Mouse (Mus musculus) mouse embryonic stem cell (cell line): ENCODE data around the gene Coa7.

Source experiments
- in situ Hi-C, 2 experiments: fragments of 300-500 bp; cut with MboI; formaldehyde crosslinking; loops; 1 replicate in 1 of 2; 3 replicates in 1 of 2; pipeline ENCODE4 v1.14.3; 2019 to 2020; ENCODE audit warnings: low sequenced_read_pairs in 2 of 2, low pct_unique_long_range_greater_than_20kb in 1 of 2, mixed read lengths in 1 of 2; ENCODE audit not compliant: unreplicated experiment in 1 of 2

The Coa7 gene

DNA sequence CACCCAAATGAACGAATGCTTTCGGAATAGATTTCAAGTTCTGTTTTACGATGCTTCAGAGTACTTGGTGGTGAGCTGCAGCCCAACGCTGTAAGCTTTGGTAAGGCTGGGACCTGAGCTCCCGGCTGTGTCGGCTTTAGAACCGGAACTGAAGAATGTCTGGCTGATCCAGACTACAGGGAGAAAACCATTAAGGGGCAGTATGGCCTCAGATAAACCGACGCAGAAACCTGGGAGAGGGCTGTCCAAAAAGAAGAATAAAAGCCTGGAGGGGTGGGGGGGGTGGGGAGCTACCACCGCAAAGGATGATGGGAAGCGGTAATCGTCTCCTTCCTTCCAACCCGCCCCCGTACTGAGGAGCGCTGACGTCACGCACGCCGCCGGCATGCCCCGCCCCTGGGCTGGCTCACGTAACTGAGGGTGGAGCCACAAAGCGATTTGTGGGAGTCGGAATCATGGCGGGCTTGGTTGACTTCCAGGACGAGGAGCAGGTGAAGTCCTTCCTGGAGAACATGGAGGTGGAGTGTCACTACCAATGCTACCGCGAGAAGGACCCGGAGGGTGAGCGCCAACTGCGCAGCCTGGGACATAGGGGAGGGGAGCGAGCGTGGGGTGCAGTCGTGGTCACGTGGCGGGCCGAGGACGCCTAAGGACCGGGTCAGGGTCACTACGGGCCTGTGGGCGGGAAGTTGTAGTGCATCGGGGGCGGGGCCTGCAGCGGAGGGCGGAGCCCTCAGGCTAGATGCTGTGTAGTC, at the start of gene Coa7:
Gene Coa7, plus strand, starts transcription at position 411 of the 755 bp plus-strand sequence.
- in situ Hi-C loops = loop anchor here in 1 of 2 experiments (25.0 kb wide), 1 partner anchor 284 kb away; the partner anchor contains the start of gene Cc2d1b

DNA sequence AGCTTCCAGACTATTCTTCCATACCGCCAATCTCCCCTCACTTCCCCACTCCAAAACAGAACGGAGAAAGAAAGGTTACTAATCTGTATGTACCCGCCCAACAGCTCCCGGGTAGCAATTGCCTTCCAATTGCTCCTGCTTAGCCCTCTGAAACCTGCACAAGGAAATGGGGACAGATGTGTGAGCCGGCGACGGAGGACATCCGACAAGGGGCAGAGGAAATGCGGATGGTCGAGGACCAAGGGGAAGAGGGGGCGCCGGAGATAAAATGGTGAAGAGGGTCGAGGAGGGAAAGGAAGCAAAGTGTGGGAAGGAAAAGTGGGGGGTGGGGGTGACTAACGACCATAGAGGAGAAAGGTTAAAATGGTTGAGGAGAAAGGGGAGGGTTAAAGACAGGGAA, 27.7 kb upstream of the Coa7 start:
- in situ Hi-C loops = no loop called here

DNA sequence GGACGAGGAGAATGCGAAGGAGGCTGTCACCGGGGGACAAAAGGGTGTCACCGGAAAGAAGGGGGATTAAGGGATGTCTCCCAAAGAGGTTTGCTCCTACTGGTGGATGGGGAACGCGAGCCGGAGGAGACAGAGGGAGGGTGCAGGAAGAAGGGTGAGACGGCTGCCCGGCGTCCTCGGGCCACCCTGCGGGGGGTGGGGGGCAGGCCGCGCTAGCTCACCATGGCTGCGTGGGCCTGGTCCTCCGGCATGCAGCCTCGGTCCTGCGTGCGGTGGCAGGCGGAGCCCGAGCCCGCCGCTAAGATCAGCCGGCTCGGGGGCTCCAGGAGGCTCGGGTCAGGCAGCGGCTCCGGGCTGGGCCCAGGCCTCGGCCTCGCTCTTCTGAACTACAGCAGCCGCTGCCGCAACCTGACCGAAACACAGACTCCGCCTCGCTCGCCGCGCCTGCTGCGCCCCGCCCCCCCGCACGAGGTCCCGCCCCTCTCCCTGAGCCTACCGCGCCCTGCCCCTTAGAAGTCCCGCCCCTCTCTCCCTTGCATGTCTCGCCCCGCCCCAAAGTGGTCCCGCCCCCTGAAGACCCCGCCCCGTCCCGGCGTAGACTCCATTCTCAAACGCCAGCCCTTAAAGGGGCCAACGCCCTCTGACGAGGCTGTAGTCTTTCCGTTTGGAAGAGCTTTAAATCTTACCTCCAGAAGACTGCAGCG, 27.1 kb upstream of the Coa7 start, which contains the start of gene Zyg11b:
Gene Zyg11b, minus strand, starts transcription at position 427 of the 704 bp plus-strand sequence.
- in situ Hi-C loops = no loop called here

DNA sequence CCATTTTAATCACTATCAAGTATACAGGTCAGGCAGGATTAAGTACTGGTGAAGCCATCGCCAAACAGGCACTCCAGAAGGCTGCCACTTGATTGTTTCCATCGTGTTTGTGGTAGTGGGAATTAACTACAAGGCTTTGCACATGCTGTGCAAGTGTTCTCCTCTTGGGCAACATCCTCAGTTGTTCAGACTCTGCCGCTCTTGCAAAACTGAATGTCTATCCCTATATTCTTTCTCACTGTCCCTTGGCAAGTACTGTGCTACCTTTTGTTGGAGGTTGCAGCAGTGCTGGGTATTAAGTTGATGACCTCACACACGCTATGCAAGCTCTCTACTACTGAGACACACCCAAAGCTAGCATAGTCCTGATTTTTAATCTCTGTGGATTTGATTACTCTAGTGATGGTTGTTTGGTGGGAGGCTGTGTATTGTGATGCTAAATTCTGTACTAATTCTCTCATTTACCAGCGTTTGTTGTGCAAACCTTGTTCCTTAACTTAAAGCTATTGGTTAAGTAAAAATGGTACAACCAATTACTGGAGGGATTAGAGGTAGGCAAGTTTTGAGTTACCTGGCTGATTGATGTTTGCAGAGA, 25.5 kb upstream of the Coa7 start:
- in situ Hi-C loops = no loop called here

DNA sequence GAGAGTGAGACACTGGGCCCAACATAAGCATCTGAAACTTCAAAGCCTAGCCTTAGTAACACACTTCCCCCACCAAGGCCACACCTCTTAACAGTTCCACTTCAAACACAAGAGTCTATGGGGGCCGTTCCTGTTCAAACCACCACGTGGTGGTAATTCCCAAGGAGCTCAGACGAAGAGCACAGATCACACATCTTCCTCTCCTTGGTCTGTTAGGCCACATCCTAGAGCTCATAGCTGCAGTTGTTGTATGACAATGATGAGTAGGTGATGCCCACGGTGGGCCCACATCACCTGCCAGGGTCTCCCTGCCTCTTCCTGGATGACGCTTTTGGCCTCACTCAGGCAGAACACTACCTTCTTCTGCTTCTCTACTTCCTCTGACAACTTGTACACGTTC, 17.2 kb upstream of the Coa7 start:
- in situ Hi-C loops = no loop called here

GRCm38 (mm10) chr4:108314041-108314440, 13.9 kb upstream of the Coa7 start:
- in situ Hi-C loops = no loop called here

GRCm38 (mm10) chr4:108317656-108318605, 10.0 kb upstream of the Coa7 start:
- in situ Hi-C loops = no loop called here

DNA sequence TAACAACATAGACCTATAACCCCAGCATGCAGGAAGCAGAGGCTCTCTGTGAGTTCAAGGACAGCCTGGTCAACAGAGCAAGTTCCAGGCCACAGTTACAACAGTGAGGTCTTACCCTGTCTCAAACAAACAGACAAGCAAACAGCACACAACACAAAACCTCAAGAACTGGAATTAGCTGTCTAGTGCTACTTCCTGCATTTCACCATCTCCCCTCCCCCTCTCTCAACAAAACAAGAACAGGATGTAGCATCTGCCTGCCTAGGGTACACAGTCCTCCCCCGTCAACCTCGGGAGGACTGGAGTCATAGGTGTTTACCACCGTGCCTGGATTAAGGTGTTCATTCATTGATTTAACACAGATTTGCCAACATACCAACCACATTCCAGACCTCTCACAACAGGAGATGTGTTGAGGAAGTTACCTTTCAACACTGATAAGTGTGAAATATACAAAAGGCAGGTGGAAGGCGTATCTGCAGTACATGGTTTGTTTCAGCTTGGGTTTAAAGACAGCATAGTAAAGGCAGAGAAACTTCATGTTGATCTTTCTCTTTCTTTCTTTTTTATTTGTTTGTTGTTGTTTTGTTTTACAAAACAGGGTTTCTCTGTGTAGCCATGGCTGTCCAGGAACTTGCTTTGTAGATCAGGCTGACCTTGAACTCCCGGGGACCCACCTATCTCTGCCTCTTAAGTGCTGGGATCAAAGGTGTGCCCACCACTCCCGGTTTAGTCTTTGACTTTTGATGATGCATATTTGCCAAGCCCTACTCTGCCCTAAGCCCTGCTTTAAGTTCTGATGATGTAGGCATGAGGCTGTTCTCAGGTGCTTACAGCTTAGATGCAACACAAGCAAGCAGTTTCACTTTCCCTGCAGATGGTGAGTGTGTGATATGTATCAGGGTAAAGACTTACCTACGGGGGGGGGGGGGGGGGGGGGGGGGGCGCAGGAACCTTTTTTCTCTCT, 9.0 kb upstream of the Coa7 start:
- in situ Hi-C loops = no loop called here

DNA sequence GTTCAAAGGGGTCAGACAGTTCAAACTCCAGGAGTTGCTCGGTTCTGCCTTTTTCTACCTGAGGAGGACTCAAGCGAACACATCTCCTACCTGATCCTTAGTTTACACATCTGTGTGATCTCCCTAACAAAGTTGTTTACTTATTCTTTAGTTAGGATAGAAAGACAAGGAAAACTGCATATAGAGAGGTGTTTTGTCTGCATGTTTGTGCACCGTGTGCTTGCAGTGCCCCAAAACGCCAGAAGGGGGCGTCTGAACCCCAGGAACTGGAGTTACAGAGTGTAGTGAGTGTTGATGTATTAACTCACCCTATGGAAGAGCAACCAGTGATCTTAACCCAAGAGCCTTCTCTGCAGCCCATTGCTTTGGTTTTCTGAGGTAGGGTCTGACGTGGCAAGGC, 8.2 kb upstream of the Coa7 start:
- in situ Hi-C loops = no loop called here

DNA sequence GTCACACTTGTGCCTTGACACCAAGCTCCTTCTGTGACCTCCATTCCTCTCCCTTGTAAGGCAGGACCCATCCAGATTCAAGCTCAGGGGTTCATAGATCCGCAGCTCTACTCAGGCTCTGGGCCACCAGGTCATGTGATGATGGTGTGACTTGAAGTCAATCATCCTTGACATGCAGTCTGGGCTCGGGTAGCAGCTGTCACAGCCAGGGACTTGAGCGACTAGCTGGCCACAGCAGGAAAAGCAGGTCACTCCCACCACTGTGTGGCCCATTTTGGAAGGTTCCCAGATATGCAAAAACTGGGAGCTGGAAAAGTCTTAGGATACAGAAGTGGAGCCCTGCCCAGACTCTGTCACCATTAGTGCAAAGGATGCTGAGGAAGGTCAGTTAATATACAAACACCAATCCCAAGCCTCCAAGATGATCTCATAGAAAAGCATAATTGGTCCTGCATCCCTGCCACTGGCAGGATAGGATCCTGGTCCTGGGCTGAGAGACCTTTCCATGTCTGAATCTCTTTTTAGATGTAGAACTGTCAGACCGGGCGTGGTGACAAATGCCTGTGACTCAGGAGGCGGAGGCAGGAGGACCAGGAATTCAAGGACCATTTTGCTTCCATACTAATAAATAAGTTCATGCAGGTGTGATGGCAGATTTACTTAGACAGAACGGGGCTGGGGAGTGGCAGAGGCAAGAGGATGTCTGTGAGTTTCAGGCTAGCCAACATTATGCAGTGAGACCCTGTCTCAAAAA, 7.1 kb upstream of the Coa7 start:
- in situ Hi-C loops = no loop called here

DNA sequence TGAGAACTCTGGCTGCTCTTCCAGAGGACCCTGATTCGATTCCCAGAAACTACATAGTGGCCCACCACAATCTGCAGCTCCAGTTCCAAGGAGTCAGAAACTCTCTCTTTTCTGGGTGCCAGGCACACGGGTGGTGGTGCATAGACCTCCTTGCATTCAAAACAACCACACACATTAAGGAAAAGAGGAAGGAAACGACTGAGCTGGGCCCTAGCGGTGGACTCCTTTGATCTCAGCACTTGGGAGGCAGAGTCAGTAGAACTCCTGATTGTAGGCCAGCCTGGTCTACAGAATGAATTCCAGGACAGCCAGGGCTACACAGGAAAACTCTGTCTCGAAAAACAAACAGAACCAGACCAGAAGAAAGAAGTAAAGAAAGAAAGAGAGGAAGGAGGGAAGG, 4.4 kb upstream of the Coa7 start:
- in situ Hi-C loops = no loop called here

DNA sequence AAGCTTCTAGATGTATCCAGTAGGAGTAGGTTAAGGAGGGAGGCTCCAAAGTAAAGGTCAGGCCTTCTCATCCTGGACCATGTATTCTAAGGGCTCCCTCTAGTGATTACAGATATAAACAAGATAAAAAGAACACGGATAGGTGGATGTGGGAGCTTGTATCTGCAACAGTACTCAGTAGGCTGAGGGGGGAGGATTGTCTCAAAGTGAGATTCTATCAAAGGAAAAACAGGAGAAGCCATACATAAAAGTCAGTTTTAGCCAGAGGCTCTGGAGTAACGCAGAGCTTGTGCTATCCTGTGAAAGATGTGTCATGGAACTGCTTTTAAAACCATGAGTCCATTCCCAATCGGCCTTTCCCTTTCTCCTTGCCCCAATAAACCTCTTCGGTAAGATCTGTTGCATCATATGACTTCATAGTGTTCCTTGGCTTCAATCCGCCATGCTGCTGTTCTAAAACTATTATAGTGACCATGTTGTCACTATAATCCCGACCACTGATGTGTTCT, 815 bp upstream of the Coa7 start:
- in situ Hi-C loops = loop anchor here in 1 of 2 experiments (25.0 kb wide), 1 partner anchor 285 kb away; the partner anchor contains the start of gene Cc2d1b

GRCm38 (mm10) chr4:108329840-108330239, 1.9 kb downstream of the Coa7 start:
- in situ Hi-C loops = loop anchor here in 1 of 2 experiments (25.0 kb wide), 1 partner anchor 282 kb away; the partner anchor contains the start of gene Cc2d1b

DNA sequence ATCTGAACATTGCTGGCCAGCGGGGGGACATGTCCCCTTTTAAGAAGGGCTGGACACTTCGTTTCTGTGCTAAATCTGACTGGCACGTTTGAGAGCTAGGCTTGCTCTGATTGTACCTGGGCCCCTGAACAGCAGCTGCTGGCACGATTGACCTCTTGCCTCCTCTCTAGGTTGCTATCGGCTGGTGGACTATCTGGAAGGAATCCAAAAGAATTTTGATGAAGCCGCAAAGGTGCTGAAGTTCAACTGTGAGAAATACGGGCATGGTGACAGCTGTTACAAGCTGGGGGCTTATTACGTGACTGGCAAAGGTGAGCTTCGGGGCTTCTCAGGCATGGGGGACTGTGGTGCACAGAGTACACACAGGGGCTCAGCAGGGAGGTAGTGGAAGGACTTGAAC, 4.1 kb downstream of the Coa7 start:
- in situ Hi-C loops = loop anchor here in 1 of 2 experiments (25.0 kb wide), 1 partner anchor 280 kb away; the partner anchor contains the start of gene Cc2d1b

- in situ Hi-C loops = loop anchor here in 1 of 2 experiments (25.0 kb wide), 1 partner anchor 277 kb away; the partner anchor contains the start of gene Cc2d1b
Measured at GRCm38 (mm10) chr4:108335413-108335812, 7.5 kb downstream of the Coa7 start.

DNA sequence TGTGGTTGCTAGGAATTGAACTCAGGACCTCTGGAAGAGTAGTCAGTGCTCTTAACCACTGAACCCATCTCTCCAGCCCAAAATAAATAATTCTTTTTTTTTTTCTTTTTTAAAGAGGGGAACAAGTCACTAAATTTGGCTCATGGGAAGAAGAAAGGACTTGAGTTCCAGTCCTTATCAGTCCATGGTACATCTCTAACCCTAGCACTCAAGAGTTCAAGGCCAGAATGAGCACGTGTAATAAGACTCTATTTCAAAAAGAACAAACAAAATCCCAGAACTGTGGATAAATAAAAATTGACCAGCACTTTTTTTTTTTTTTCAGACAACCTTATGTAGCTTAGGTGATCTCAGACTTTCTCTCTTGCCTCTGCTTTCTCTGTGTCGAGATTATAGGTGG, 8.8 kb downstream of the Coa7 start:
- in situ Hi-C loops = loop anchor here in 1 of 2 experiments (25.0 kb wide), 1 partner anchor 276 kb away; the partner anchor contains the start of gene Cc2d1b
